Mouse (Mus musculus): ENCODE measurements around the gene Cemip.

- TF ChIP-seq CTCF (IDR thresholded peaks at IDR 0.05; ENCODE audit: borderline replicate concordance, extremely low read depth, insufficient read depth, insufficient read length) (no peak), POLR2A (IDR thresholded peaks at IDR 0.05; ENCODE audit: borderline replicate concordance, extremely low read depth, insufficient read depth, insufficient read length, poor library complexity, severe bottlenecking) (no peak)
Measured at GRCm38 (mm10) chr7:84042726-84043125, 43.6 kb downstream of the Cemip start.
